Mouse (Mus musculus) limb, embryonic 12.5 days (tissue): ENCODE data around the gene Opa3. TPM values are rescaled to one million over a fixed set of nuclear protein-coding genes. Genes with fewer than 3 reads are reported as not detected.

ENCODE experiments used
- ATAC-seq: fragments of 200-750 bp; cut with Nextera tagmentation; 2 replicates; pipeline ENCODE4 v1.8.0; 2017; ENCODE audit warnings: low read depth, moderate TSS enrichment; ENCODE audit not compliant: insufficient number of reproducible peaks, insufficient read depth, low FRiP score, low TSS enrichment
- H3K27ac ChIP-seq: fragments of 300-500 bp; sonication (generic); 2 replicates; pipeline ENCODE4 v1.5.1; 2016; ENCODE audit warnings: mild to moderate bottlenecking, moderate library complexity
- H3K27me3 ChIP-seq: fragments of 300-500 bp; sonication (generic); 2 replicates; pipeline ENCODE4 v1.6.1; 2016; ENCODE audit warnings: mild to moderate bottlenecking, moderate library complexity
- H3K36me3 ChIP-seq: fragments of 300-500 bp; sonication (generic); 2 replicates; pipeline ENCODE4 v1.6.1; 2016; ENCODE audit warnings: mild to moderate bottlenecking, moderate library complexity
- H3K4me1 ChIP-seq: fragments of 300-500 bp; sonication (generic); replicated peaks from 2 replicates; pipeline ENCODE4 v1.6.1; 2016
- H3K4me2 ChIP-seq: fragments of 300-500 bp; sonication (generic); 2 replicates; pipeline ENCODE4 v1.6.1; 2016; ENCODE audit warnings: mild to moderate bottlenecking, moderate library complexity
- H3K4me3 ChIP-seq: fragments of 300-500 bp; sonication (generic); replicated peaks from 2 replicates; pipeline ENCODE4 v1.5.1; 2016; ENCODE audit warnings: mild to moderate bottlenecking
- H3K9ac ChIP-seq: fragments of 300-500 bp; sonication (generic); replicated peaks from 2 replicates; pipeline ENCODE4 v1.6.1; 2016; ENCODE audit warnings: mild to moderate bottlenecking, moderate library complexity
- H3K9me3 ChIP-seq: fragments of 300-500 bp; sonication (generic); 2 replicates; pipeline ENCODE4 v1.6.1; 2016; ENCODE audit warnings: mild to moderate bottlenecking, moderate library complexity
- WGBS: fragments of 180-500 bp; shearing (Covaris S2); methylation state at CpG from one replicate; pipeline ENCODE4 v1.1.7; 2016; 5-methylcytosine and 5-hydroxymethylcytosine counted together
- polyA plus RNA-seq: library from polyadenylated mRNA; unstranded; fragments of >200 nt; fragmentation: Nextera tagmentation; extraction: Ambion mirVana; gene quantifications from 2 replicates; pipeline ENCODE4 v1.2.1, GENCODE M21; 2016

The Opa3 gene
- polyA plus RNA-seq, 1 experiment from 2014 or later, result 39.5 TPM

DNA sequence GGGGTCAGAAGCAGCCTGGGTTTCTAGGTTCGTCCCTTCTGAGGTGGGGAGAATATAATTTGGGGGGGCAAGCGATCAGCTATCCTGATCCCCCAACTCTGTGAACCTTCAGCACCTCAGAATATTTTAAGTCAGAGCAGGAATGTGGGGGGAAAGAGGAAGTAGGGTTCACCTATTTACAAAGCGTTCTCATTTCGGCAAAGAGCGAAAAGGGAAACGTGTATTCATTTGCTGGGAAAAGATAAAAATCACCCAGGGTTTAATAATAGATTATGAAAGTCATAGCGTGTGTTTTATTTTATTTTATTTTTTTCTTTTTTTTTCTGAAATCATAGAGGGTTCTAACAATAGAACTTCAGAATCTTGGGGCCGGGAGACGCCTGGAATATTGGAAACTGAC is 13.2 kb upstream of the Opa3 start:
- no peaks in the 10 kb centered on the region for H3K36me3 ChIP-seq
- no peaks in the 10 kb centered on the region for H3K27me3 ChIP-seq
- peak overlapping the region; percentile 6; the same call in 1 of the 2 replicates for H3K4me3 ChIP-seq
- no peak overlapping the region for H3K9ac ChIP-seq
- H3K9me3 ChIP-seq, result peaks cover 2% of the 10 kb centered on the region; the same call in 1 of the 2 replicates
- WGBS, result 67% methylated on average over 9 of the region's 9 CpGs
- no peak for ATAC-seq
- peak overlapping the region; percentile 62; the same call in 1 of the 2 replicates for H3K27ac ChIP-seq
- H3K4me2 ChIP-seq, result peak overlapping the region; percentile 76
- H3K4me1 ChIP-seq, result peaks cover 61% of the 10 kb centered on the region

DNA sequence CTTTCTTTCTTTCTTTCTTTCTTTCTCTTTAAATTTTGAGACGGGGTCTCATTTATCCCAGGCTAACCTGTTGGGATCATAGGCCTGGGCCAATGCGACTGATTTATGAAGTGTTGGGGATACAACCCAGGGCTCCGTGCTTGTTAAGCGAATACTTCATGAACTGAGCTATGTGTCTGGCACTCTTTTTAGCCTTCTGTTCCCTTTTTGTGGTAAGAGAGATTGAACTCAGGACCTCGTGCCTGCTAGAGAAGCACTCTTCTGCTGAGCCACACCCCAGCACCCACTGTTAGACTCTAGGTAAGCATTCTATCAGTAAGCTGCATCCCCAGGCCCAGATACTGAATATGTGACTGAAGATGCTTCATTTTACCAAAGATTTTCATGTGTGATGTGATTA is 10.6 kb upstream of the Opa3 start:
- ATAC-seq, result no peak
- H3K9ac ChIP-seq, result no peak overlapping the region
- H3K27me3 ChIP-seq, result no peaks in the 10 kb centered on the region
- 12% methylated on average over 5 of the region's 5 CpGs for WGBS
- no peaks in the 10 kb centered on the region for H3K9me3 ChIP-seq
- H3K36me3 ChIP-seq, result peaks cover 10% of the 10 kb centered on the region
- peak overlapping the region; percentile 70 for H3K27ac ChIP-seq
- H3K4me2 ChIP-seq, result no peak overlapping the region; the same call in 1 of the 2 replicates
- H3K4me1 ChIP-seq, result peaks cover 54% of the 10 kb centered on the region
- H3K4me3 ChIP-seq, result no peak overlapping the region

GRCm38 (mm10) chr7:19217944-19218343 is 10.2 kb upstream of the Opa3 start:
- H3K27ac ChIP-seq, result peak overlapping the region; percentile 70
- ATAC-seq, result no peak
- no peaks in the 10 kb centered on the region for H3K27me3 ChIP-seq
- peak overlapping the region; percentile 30 for H3K4me2 ChIP-seq
- WGBS, result 7% methylated on average over 3 of the region's 3 CpGs
- H3K36me3 ChIP-seq, result peaks cover 14% of the 10 kb centered on the region
- no peak overlapping the region for H3K4me3 ChIP-seq
- no peaks in the 10 kb centered on the region for H3K9me3 ChIP-seq
- no peak overlapping the region for H3K9ac ChIP-seq
- H3K4me1 ChIP-seq, result peaks cover 53% of the 10 kb centered on the region

DNA sequence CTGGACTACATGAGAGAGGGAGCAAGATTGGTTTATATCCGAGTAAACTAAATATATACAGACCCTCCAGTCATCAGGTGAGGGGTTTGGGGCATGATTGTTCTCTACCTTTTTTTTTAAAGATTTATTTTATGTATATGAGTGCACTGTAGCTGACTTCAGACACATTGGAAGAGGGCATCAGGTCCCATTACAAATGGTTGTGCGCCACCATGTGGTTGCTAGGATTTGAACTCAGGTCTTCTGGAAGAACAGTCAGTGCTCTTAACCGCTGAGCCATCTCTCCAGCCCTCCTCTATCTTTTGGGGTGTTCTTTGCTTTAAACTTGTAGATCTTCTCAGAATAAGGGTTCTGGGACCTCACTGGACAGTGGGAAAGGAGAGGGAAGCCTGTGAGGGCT is 8.1 kb upstream of the Opa3 start:
- H3K36me3 ChIP-seq, result peaks cover 31% of the 10 kb centered on the region
- peaks cover 33% of the 10 kb centered on the region for H3K4me1 ChIP-seq
- no peak for ATAC-seq
- no peak overlapping the region for H3K27ac ChIP-seq
- no peak overlapping the region for H3K4me3 ChIP-seq
- no peaks in the 10 kb centered on the region for H3K9me3 ChIP-seq
- WGBS, result 66% methylated on average over 3 of the region's 3 CpGs
- H3K27me3 ChIP-seq, result no peaks in the 10 kb centered on the region
- no peak overlapping the region for H3K4me2 ChIP-seq
- no peak overlapping the region for H3K9ac ChIP-seq

DNA sequence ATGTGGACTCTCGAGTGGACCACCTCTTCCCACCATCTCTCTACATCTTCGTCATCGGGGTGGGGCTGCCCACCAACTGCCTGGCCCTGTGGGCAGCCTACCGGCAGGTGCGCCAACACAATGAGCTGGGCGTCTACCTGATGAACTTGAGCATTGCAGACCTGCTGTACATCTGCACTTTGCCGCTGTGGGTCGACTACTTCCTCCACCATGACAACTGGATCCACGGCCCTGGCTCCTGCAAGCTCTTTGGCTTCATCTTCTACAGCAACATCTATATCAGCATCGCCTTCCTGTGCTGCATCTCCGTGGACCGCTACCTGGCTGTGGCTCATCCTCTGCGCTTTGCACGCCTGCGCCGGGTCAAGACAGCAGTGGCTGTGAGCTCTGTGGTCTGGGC is 5.9 kb upstream of the Opa3 start:
- Histone ChIP-seq H3K9ac (no peak overlapping the region), H3K36me3 (peaks cover 41% of the 10 kb centered on the region), H3K4me3 (no peak overlapping the region), H3K27me3 (no peaks in the 10 kb centered on the region), H3K4me2 (no peak overlapping the region), H3K9me3 (no peaks in the 10 kb centered on the region), H3K27ac (no peak overlapping the region), H3K4me1 (peaks cover 20% of the 10 kb centered on the region)
- ATAC-seq, result no peak
- 95% methylated on average over 16 of the region's 16 CpGs for WGBS

GRCm38 (mm10) chr7:19222875-19223274 is 5.3 kb upstream of the Opa3 start:
- no peak for ATAC-seq
- Histone ChIP-seq H3K36me3 (peaks cover 41% of the 10 kb centered on the region), H3K9me3 (no peaks in the 10 kb centered on the region), H3K4me1 (peaks cover 17% of the 10 kb centered on the region), H3K4me2 (no peak overlapping the region), H3K4me3 (no peak overlapping the region), H3K9ac (no peak overlapping the region), H3K27ac (no peak overlapping the region), H3K27me3 (no peaks in the 10 kb centered on the region)
- 93% methylated on average over 14 of the region's 14 CpGs for WGBS

DNA sequence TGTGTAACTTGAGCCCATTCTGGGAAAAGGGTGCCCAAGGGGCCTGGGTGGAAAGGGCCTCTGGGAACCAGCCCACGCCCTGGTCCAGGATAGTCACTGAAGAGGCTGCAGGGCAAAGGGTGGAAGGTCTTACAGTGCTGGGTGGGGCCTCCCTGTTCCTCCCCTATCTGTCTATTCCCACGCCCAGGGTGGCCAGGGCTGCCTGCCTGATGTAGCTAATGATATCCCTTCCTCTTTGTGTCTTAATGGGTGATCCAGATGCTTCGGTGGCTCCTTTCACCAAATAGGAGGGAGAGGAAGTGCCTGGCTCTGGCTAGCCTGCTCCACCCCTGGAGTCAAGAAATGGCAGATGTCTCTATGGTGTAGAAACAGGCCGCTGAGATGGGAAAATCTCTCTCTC is 3.2 kb upstream of the Opa3 start:
- Histone ChIP-seq H3K36me3 (peaks cover 41% of the 10 kb centered on the region), H3K4me1 (peaks cover 15% of the 10 kb centered on the region), H3K9me3 (no peaks in the 10 kb centered on the region), H3K4me2 (no peak overlapping the region), H3K9ac (no peak overlapping the region), H3K4me3 (no peak overlapping the region), H3K27me3 (no peaks in the 10 kb centered on the region), H3K27ac (no peak overlapping the region)
- no peak for ATAC-seq
- 91% methylated on average over 4 of the region's 4 CpGs for WGBS

DNA sequence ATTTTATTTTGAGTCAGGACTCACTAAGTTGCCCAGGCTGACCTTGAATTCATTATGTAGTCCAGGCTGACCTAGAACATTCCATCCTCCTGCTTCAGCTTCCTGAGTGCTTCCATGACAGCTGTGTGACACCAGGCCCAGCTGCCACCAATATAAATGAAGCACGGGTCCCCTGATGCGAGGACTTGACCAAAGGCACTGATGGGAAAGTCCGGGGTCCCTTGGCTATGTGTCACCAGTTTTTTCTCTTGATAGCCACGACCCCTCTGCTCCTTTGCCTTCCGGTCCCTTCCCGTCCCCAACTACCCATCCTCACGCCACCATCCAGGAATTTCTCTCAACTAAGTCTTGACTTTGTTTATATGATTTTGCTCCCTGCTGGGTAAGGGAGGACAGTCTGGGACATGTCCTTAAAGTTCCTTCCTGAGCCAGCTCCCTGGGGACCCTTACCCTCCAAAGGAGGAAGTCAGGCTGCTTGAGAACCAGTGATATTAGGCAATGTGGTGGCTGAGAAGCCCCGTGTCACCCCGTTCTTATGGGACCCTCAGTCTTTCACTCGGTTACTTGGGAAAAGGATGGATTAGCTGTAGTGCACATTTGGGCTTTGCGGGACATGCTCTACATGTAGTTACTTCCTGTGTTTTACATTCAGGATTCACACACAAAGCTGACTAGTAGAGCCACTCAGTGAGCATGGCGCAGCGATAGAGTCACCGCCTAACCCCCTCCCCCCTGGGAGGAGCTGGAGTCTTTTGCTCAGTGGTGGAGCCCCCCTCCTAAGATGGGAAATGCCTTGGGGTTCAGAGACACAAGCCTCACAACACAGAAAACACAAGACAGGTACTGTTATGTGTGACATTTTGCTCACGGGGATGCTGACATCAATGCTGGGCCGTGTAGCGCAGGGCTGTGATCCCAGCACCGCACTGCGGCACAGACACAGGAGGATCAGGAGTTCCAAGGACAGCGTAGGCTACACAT is 1.0 kb upstream of the Opa3 start:
- Histone ChIP-seq H3K4me1 (peaks cover 15% of the 10 kb centered on the region), H3K27me3 (no peaks in the 10 kb centered on the region), H3K9ac (peak overlapping the region; percentile 67), H3K4me2 (peak overlapping the region; percentile 84), H3K9me3 (no peaks in the 10 kb centered on the region), H3K27ac (peak overlapping the region; percentile 92), H3K4me3 (peak overlapping the region; percentile 64), H3K36me3 (peaks cover 48% of the 10 kb centered on the region)
- 19% methylated on average over 20 of the region's 20 CpGs for WGBS
- peak; percentile 43 for ATAC-seq

DNA sequence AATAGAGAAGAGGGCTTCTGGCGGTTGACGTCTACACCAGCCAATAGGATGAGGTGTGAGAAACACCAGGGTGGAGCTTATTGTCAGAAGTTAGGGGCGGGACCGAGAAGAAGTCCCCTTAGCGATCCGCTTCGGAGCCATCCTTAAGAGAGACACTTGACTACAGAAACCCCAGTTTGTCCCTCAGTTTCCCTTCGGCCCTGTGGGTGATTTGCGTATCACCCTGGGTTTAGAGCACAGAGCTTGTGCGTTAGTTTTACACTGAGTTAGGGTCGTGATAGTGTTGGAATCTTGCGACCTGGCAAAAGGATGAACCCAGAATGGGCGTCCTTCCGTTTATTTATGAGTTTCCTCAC is 637 bp downstream of the Opa3 start:
- Histone ChIP-seq H3K36me3 (peaks cover 42% of the 10 kb centered on the region), H3K27me3 (no peaks in the 10 kb centered on the region), H3K4me1 (peaks cover 15% of the 10 kb centered on the region), H3K4me2 (peak overlapping the region; percentile 84), H3K27ac (peak overlapping the region; percentile 98), H3K9me3 (no peaks in the 10 kb centered on the region), H3K4me3 (peak overlapping the region; percentile 64), H3K9ac (peak overlapping the region; percentile 73)
- WGBS, result under 1% methylated on average over 14 of the region's 14 CpGs
- ATAC-seq, result no peak

DNA sequence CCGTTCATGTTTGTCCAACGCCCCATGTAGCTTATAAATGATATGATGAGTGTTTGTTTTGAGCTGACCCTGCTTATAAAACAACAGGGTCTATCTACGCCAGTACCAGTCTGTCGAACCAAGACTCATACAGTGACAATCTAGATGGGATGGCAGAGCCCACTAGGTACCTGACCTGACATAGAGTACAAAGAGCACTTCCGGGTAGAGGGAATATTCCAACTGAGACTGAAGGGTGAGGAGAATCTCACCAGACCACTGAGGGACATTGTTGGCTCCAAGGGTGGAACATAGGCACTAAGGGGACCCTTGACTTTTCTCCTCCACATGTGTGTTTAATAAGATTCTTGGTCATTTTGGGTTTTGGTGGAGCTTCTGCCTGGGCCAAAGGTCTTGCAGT is 1.3 kb downstream of the Opa3 start:
- H3K27me3 ChIP-seq, result no peaks in the 10 kb centered on the region
- peak overlapping the region; percentile 84 for H3K4me2 ChIP-seq
- no peak overlapping the region; the same call in 1 of the 2 replicates for H3K27ac ChIP-seq
- WGBS, result 50% methylated on average over 5 of the region's 5 CpGs
- H3K4me3 ChIP-seq, result peak overlapping the region; percentile 64
- peak overlapping the region; percentile 73 for H3K9ac ChIP-seq
- ATAC-seq, result no peak
- no peaks in the 10 kb centered on the region for H3K9me3 ChIP-seq
- peaks cover 15% of the 10 kb centered on the region for H3K4me1 ChIP-seq
- H3K36me3 ChIP-seq, result peaks cover 39% of the 10 kb centered on the region

- H3K9ac ChIP-seq, result 0 out of 2 replicates have a peak overlapping the region, but pooled peaks have one; percentile 5
- H3K4me3 ChIP-seq, result no peak overlapping the region
- peaks cover 15% of the 10 kb centered on the region for H3K4me1 ChIP-seq
- no peak overlapping the region for H3K27ac ChIP-seq
- ATAC-seq, result no peak
- 93% methylated on average over 2 of the region's 2 CpGs for WGBS
- H3K27me3 ChIP-seq, result no peaks in the 10 kb centered on the region
- peaks cover 34% of the 10 kb centered on the region for H3K36me3 ChIP-seq
- H3K9me3 ChIP-seq, result no peaks in the 10 kb centered on the region
- H3K4me2 ChIP-seq, result peak overlapping the region; percentile 0; the same call in 1 of the 2 replicates
Observed at GRCm38 (mm10) chr7:19230041-19230580, 2.0 kb downstream of the Opa3 start.
